Mouse (Mus musculus) hindbrain, embryonic 13.5 days (tissue): ENCODE results near the gene Lrmp. TPM values are rescaled to one million over a fixed set of nuclear protein-coding genes. Genes with fewer than 3 reads are reported as not detected.

ENCODE experiments used
- ATAC-seq: fragments of 200-750 bp; cut with Nextera tagmentation; 2 replicates; pipeline ENCODE4 v1.8.0; 2017; ENCODE audit warnings: moderate TSS enrichment; ENCODE audit not compliant: low FRiP score
- H3K27ac ChIP-seq: fragments of 300-500 bp; sonication (generic); 2 replicates; pipeline ENCODE4 v1.5.1; 2015; ENCODE audit warnings: inconsistent platforms, mild to moderate bottlenecking, moderate library complexity
- H3K27me3 ChIP-seq: fragments of 300-500 bp; sonication (generic); 2 replicates; pipeline ENCODE4 v1.6.1; 2015; ENCODE audit warnings: mild to moderate bottlenecking, inconsistent platforms
- H3K36me3 ChIP-seq: fragments of 300-500 bp; sonication (generic); 2 replicates; pipeline ENCODE4 v1.6.1; 2015; ENCODE audit warnings: mild to moderate bottlenecking, inconsistent platforms
- H3K4me1 ChIP-seq: fragments of 300-500 bp; sonication (generic); replicated peaks from 2 replicates; pipeline ENCODE4 v1.6.1; 2015; ENCODE audit warnings: inconsistent platforms
- H3K4me2 ChIP-seq: fragments of 300-500 bp; sonication (generic); 2 replicates; pipeline ENCODE4 v1.6.1; 2015; ENCODE audit warnings: inconsistent platforms, mild to moderate bottlenecking, moderate library complexity
- H3K4me3 ChIP-seq: fragments of 300-500 bp; sonication (generic); 2 replicates; pipeline ENCODE4 v1.5.1; 2015; ENCODE audit warnings: mild to moderate bottlenecking, inconsistent platforms
- H3K9ac ChIP-seq: fragments of 300-500 bp; sonication (generic); 2 replicates; pipeline ENCODE4 v1.6.1; 2015; ENCODE audit warnings: mild to moderate bottlenecking, inconsistent platforms
- H3K9me3 ChIP-seq: fragments of 300-500 bp; sonication (generic); 2 replicates; pipeline ENCODE4 v1.6.1; 2016; ENCODE audit warnings: inconsistent platforms
- WGBS: fragments of 180-500 bp; shearing (Covaris S2); methylation state at CpG from one replicate; pipeline ENCODE4 v1.1.7; 2015; 5-methylcytosine and 5-hydroxymethylcytosine counted together
- polyA plus RNA-seq: library from polyadenylated mRNA; unstranded; fragments of >200 nt; fragmentation: Nextera tagmentation; extraction: Ambion mirVana; gene quantifications from 2 replicates; pipeline ENCODE4 v1.2.1, GENCODE M21; 2015

Gene Lrmp
- polyA plus RNA-seq, result 1.1 and 2.4 TPM in 2 replicates

GRCm38 (mm10) chr6:145115476-145116097, at the start of gene Lrmp:
TSS of gene Lrmp (plus strand) at chr6:145115653.
- Histone ChIP-seq H3K9me3 (no peaks in the 10 kb centered on the region), H3K36me3 (no peaks in the 10 kb centered on the region), H3K9ac (0 out of 2 replicates have a peak within 1 kb of the TSS, but pooled peaks have one; percentile 24), H3K4me2 (0 out of 2 replicates have a peak within 1 kb of the TSS, but pooled peaks have one; percentile 1), H3K4me1 (peaks cover 12% of the 10 kb centered on the region), H3K27ac (peak within 1 kb of the TSS; percentile 35), H3K4me3 (no peak within 1 kb of the TSS), H3K27me3 (no peaks in the 10 kb centered on the region)
- ATAC-seq, result no peak
- 73% methylated on average over 6 of the region's 6 CpGs for WGBS

GRCm38 (mm10) chr6:145066416-145066815, 49.0 kb upstream of the Lrmp start:
- no peak overlapping the region for H3K4me2 ChIP-seq
- H3K4me1 ChIP-seq, result no peaks in the 10 kb centered on the region
- H3K27me3 ChIP-seq, result no peaks in the 10 kb centered on the region
- H3K9me3 ChIP-seq, result no peaks in the 10 kb centered on the region
- no peak for ATAC-seq
- H3K27ac ChIP-seq, result no peak overlapping the region
- no peak overlapping the region for H3K9ac ChIP-seq
- WGBS, result 88% methylated on average over 6 of the region's 6 CpGs
- no peak overlapping the region for H3K4me3 ChIP-seq
- no peaks in the 10 kb centered on the region for H3K36me3 ChIP-seq

- no peaks in the 10 kb centered on the region for H3K36me3 ChIP-seq
- no peaks in the 10 kb centered on the region for H3K27me3 ChIP-seq
- no peaks in the 10 kb centered on the region for H3K9me3 ChIP-seq
- WGBS, result 88% methylated on average over 8 of the region's 8 CpGs
- ATAC-seq, result no peak
- H3K27ac ChIP-seq, result no peak overlapping the region
- H3K4me2 ChIP-seq, result no peak overlapping the region
- no peak overlapping the region for H3K9ac ChIP-seq
- no peak overlapping the region for H3K4me3 ChIP-seq
- no peaks in the 10 kb centered on the region for H3K4me1 ChIP-seq
These were observed 47.8 kb upstream of the Lrmp start for GRCm38 (mm10) chr6:145067679-145068078.

GRCm38 (mm10) chr6:145069397-145069796, 46.1 kb upstream of the Lrmp start:
- Histone ChIP-seq H3K4me3 (no peak overlapping the region), H3K4me1 (0 out of 2 replicates have a peak, but pooled peaks cover under 1% of the 10 kb centered on the region), H3K27ac (no peak overlapping the region), H3K27me3 (0 out of 2 replicates have a peak, but pooled peaks cover 3% of the 10 kb centered on the region), H3K4me2 (no peak overlapping the region), H3K9me3 (no peaks in the 10 kb centered on the region), H3K36me3 (no peaks in the 10 kb centered on the region), H3K9ac (no peak overlapping the region)
- WGBS, result 98% methylated on average over 7 of the region's 7 CpGs
- ATAC-seq, result no peak

GRCm38 (mm10) chr6:145069921-145070320, 45.5 kb upstream of the Lrmp start:
- 90% methylated on average over 2 of the region's 2 CpGs for WGBS
- Histone ChIP-seq H3K9me3 (no peaks in the 10 kb centered on the region), H3K4me3 (no peak overlapping the region), H3K27ac (no peak overlapping the region), H3K4me1 (0 out of 2 replicates have a peak, but pooled peaks cover 3% of the 10 kb centered on the region), H3K4me2 (no peak overlapping the region), H3K9ac (no peak overlapping the region), H3K27me3 (0 out of 2 replicates have a peak, but pooled peaks cover 3% of the 10 kb centered on the region), H3K36me3 (no peaks in the 10 kb centered on the region)
- ATAC-seq, result no peak

- Histone ChIP-seq H3K4me2 (peak overlapping the region; percentile 99), H3K9ac (no peak overlapping the region), H3K27ac (no peak overlapping the region), H3K36me3 (no peaks in the 10 kb centered on the region), H3K4me1 (peaks cover 15% of the 10 kb centered on the region), H3K4me3 (no peak overlapping the region), H3K27me3 (0 out of 2 replicates have a peak, but pooled peaks cover 3% of the 10 kb centered on the region), H3K9me3 (no peaks in the 10 kb centered on the region)
- ATAC-seq, result no peak
These were observed 41.0 kb upstream of the Lrmp start for GRCm38 (mm10) chr6:145074461-145074860.

GRCm38 (mm10) chr6:145075088-145075547, 40.3 kb upstream of the Lrmp start:
- H3K36me3 ChIP-seq, result no peaks in the 10 kb centered on the region
- peak overlapping the region; percentile 74 for H3K9ac ChIP-seq
- under 1% methylated on average over 20 of the region's 20 CpGs for WGBS
- 0 out of 2 replicates have a peak, but pooled peaks cover 3% of the 10 kb centered on the region for H3K27me3 ChIP-seq
- ATAC-seq, result peak; percentile 60; the same call in 1 of the 2 replicates
- H3K4me2 ChIP-seq, result peak overlapping the region; percentile 99
- H3K4me1 ChIP-seq, result peaks cover 15% of the 10 kb centered on the region
- no peak overlapping the region for H3K27ac ChIP-seq
- H3K9me3 ChIP-seq, result no peaks in the 10 kb centered on the region
- peak overlapping the region; percentile 50 for H3K4me3 ChIP-seq

- H3K9ac ChIP-seq, result peak within 1 kb of the TSS; percentile 74
- 0 out of 2 replicates have a peak, but pooled peaks cover 3% of the 10 kb centered on the region for H3K27me3 ChIP-seq
- peak within 1 kb of the TSS; percentile 99 for H3K4me2 ChIP-seq
- WGBS, result under 1% methylated on average over 39 of the region's 39 CpGs
- H3K4me3 ChIP-seq, result peak within 1 kb of the TSS; percentile 50
- H3K4me1 ChIP-seq, result peaks cover 15% of the 10 kb centered on the region
- no peak within 1 kb of the TSS for H3K27ac ChIP-seq
- no peaks in the 10 kb centered on the region for H3K9me3 ChIP-seq
- no peaks in the 10 kb centered on the region for H3K36me3 ChIP-seq
- peak; percentile 79 for ATAC-seq
These were observed 39.8 kb upstream of the Lrmp start, which contains the start of gene Bcat1 for GRCm38 (mm10) chr6:145075548-145076224. TSS of gene Bcat1 (minus strand) at chr6:145076184.

- Histone ChIP-seq H3K27ac (no peak overlapping the region), H3K4me3 (peak overlapping the region; percentile 50), H3K36me3 (no peaks in the 10 kb centered on the region), H3K27me3 (0 out of 2 replicates have a peak, but pooled peaks cover 3% of the 10 kb centered on the region), H3K4me1 (peaks cover 15% of the 10 kb centered on the region), H3K4me2 (peak overlapping the region; percentile 99), H3K9ac (peak overlapping the region; percentile 74), H3K9me3 (no peaks in the 10 kb centered on the region)
- ATAC-seq, result no peak
- WGBS, result 12% methylated on average over 9 of the region's 9 CpGs
These were observed 39.2 kb upstream of the Lrmp start for GRCm38 (mm10) chr6:145076286-145076685.

GRCm38 (mm10) chr6:145079087-145079759, 36.2 kb upstream of the Lrmp start:
- Histone ChIP-seq H3K27me3 (no peaks in the 10 kb centered on the region), H3K9ac (no peak overlapping the region), H3K4me1 (peaks cover 15% of the 10 kb centered on the region), H3K9me3 (no peaks in the 10 kb centered on the region), H3K27ac (no peak overlapping the region), H3K4me3 (no peak overlapping the region), H3K4me2 (no peak overlapping the region), H3K36me3 (no peaks in the 10 kb centered on the region)
- WGBS, result 78% methylated on average over 9 of the region's 9 CpGs
- no peak for ATAC-seq

GRCm38 (mm10) chr6:145081721-145082120, 33.7 kb upstream of the Lrmp start:
- Histone ChIP-seq H3K4me2 (no peak overlapping the region), H3K27ac (no peak overlapping the region), H3K9me3 (no peaks in the 10 kb centered on the region), H3K4me1 (no peaks in the 10 kb centered on the region), H3K27me3 (no peaks in the 10 kb centered on the region), H3K4me3 (no peak overlapping the region), H3K9ac (no peak overlapping the region), H3K36me3 (no peaks in the 10 kb centered on the region)
- ATAC-seq, result no peak
- WGBS, result 86% methylated on average over 4 of the region's 4 CpGs
